Mouse (Mus musculus) lung, embryonic 16.5 days (tissue): ENCODE results near the gene 4930562C15Rik. TPM values are rescaled to one million over a fixed set of nuclear protein-coding genes. Genes with fewer than 3 reads are reported as not detected.

Source experiments
- ATAC-seq: fragments of 200-750 bp; cut with Nextera tagmentation; 2 replicates; pipeline ENCODE4 v1.8.0; 2017; ENCODE audit warnings: low read depth, mild to moderate bottlenecking, moderate library complexity
- H3K27ac ChIP-seq: fragments of 300-500 bp; sonication (generic); 2 replicates; pipeline ENCODE4 v1.5.1; 2014; ENCODE audit warnings: mild to moderate bottlenecking, control low read depth, low read length
- H3K27me3 ChIP-seq: fragments of 300-500 bp; sonication (generic); 2 replicates; pipeline ENCODE4 v1.6.1; 2014; ENCODE audit warnings: low read depth, low read length, mixed read lengths; ENCODE audit not compliant: control insufficient read depth, insufficient read depth
- H3K36me3 ChIP-seq: fragments of 300-500 bp; sonication (generic); 2 replicates; pipeline ENCODE4 v1.6.1; 2014; ENCODE audit warnings: low read length; ENCODE audit not compliant: control insufficient read depth, insufficient read depth
- H3K4me1 ChIP-seq: fragments of 300-500 bp; sonication (generic); replicated peaks from 2 replicates; pipeline ENCODE4 v1.6.1; 2014; ENCODE audit warnings: low read length, mixed read lengths; ENCODE audit not compliant: control insufficient read depth, insufficient read depth
- H3K4me2 ChIP-seq: fragments of 300-500 bp; sonication (generic); 2 replicates; pipeline ENCODE4 v1.6.1; 2014; ENCODE audit warnings: low read depth, low read length, control low read depth
- H3K4me3 ChIP-seq: fragments of 300-500 bp; sonication (generic); 2 replicates; pipeline ENCODE4 v1.5.1; 2014; ENCODE audit warnings: mild to moderate bottlenecking, low read length, control low read depth
- H3K9ac ChIP-seq: fragments of 300-500 bp; sonication (generic); 2 replicates; pipeline ENCODE4 v1.6.1; 2014; ENCODE audit warnings: low read length, control low read depth
- H3K9me3 ChIP-seq: fragments of 300-500 bp; sonication (generic); 2 replicates; pipeline ENCODE4 v1.6.1; 2016; ENCODE audit warnings: low read length; ENCODE audit not compliant: control insufficient read depth
- WGBS: fragments of 180-500 bp; shearing (Covaris S2); extraction: QIAGEN DNeasy Blood & Tissue Kit; methylation state at CpG from one replicate; pipeline ENCODE4 v1.1.7; 2014; 5-methylcytosine and 5-hydroxymethylcytosine counted together
- polyA plus RNA-seq: library from polyadenylated mRNA; unstranded; fragments of >200 nt; fragmentation: Nextera tagmentation; extraction: Ambion mirVana; gene quantifications from 2 replicates; pipeline ENCODE4 v1.2.1, GENCODE M21; 2015

4930562C15Rik gene
- polyA plus RNA-seq, 1 experiment from 2014 or later: 0.62 TPM

- 71% methylated on average over 10 of the region's 10 CpGs for WGBS
- Histone ChIP-seq H3K4me1 (peaks cover 25% of the 10 kb centered on the region), H3K4me2 (peak overlapping the region; percentile 71), H3K27ac (peak overlapping the region; percentile 98), H3K27me3 (no peaks in the 10 kb centered on the region), H3K4me3 (peak overlapping the region; percentile 96), H3K9ac (peak overlapping the region; percentile 85), H3K9me3 (no peaks in the 10 kb centered on the region), H3K36me3 (no peaks in the 10 kb centered on the region)
- no peak for ATAC-seq
Measured at GRCm38 (mm10) chr16:4881400-4882351, 46.5 kb downstream of the 4930562C15Rik start.

GRCm38 (mm10) chr16:4884930-4885329 is 49.7 kb downstream of the 4930562C15Rik start:
- Histone ChIP-seq H3K9me3 (no peaks in the 10 kb centered on the region), H3K4me1 (peaks cover 20% of the 10 kb centered on the region), H3K27me3 (no peaks in the 10 kb centered on the region), H3K36me3 (no peaks in the 10 kb centered on the region), H3K4me2 (no peak overlapping the region), H3K9ac (no peak overlapping the region), H3K4me3 (no peak overlapping the region), H3K27ac (no peak overlapping the region; the same call in 1 of the 2 replicates)
- no peak for ATAC-seq
- 96% methylated on average over 10 of the region's 10 CpGs for WGBS

- Histone ChIP-seq H3K27me3 (no peaks in the 10 kb centered on the region), H3K4me1 (peaks cover 20% of the 10 kb centered on the region), H3K4me2 (peak within 1 kb of the TSS; percentile 67), H3K27ac (peak within 1 kb of the TSS; percentile 90), H3K36me3 (no peaks in the 10 kb centered on the region), H3K9me3 (no peaks in the 10 kb centered on the region), H3K4me3 (peak within 1 kb of the TSS; percentile 92), H3K9ac (peak within 1 kb of the TSS; percentile 95)
- peak; percentile 90 for ATAC-seq
- WGBS: under 1% methylated on average over 61 of the region's 74 CpGs
Measured at GRCm38 (mm10) chr16:4885760-4886689, 50.8 kb downstream of the 4930562C15Rik start, which contains the start of gene Mgrn1. TSS of gene Mgrn1 (plus strand) at chr16:4886249.

GRCm38 (mm10) chr16:4886690-4887020 is 51.4 kb downstream of the 4930562C15Rik start:
- Histone ChIP-seq H3K9me3 (no peaks in the 10 kb centered on the region), H3K4me2 (peak overlapping the region; percentile 67), H3K27me3 (no peaks in the 10 kb centered on the region), H3K27ac (peak overlapping the region; percentile 90), H3K4me3 (peak overlapping the region; percentile 92), H3K4me1 (peaks cover 17% of the 10 kb centered on the region), H3K36me3 (no peaks in the 10 kb centered on the region), H3K9ac (peak overlapping the region; percentile 95)
- ATAC-seq: no peak; the same call in 1 of the 2 replicates
- 0% methylated on average over 8 of the region's 8 CpGs for WGBS

DNA sequence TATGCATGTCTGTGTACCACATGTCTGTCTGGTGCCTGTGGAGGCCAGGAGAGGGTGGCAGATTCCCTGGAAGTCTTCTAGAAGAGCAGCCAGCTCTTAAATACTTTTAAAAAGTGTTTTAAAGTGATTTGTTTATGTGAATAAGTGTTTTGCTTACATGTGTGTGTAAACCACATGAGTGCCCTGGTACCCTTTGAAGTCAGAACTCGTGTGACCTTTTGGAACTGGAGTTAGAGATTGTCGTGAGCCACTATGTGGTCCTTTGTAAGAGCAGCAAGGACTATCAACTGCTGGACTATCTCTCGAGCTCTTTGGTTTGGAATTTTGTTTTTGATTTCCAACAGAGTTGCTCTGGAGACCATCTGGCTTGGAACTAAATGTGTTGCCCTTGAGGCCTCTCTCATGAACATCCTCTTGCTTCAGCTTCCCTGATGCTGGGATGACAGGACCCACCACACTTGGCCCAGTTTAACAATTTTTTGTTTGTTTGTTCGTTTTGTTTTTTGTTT is 55.0 kb downstream of the 4930562C15Rik start:
- WGBS: 41% methylated on average over 4 of the region's 4 CpGs
- no peak overlapping the region for H3K4me2 ChIP-seq
- no peak for ATAC-seq

DNA sequence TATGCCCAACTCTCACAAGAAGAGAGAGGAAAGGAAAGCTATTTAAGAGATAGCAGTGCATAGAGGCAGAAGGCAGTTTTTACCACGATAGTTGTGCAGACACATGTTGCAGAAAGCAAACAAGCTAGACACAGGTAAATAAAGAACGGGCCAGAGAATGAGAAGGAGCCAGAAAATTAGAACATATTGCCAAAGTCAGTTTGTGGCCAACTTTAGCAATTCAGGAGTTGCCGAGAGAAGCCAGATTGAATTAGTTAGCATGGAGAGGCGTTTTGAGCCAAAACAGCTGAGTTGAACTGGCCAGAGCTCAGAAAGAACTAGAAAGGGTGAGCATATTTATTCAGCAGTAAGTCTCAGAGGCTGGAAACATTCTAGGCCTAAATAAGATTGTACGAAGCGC is 57.0 kb downstream of the 4930562C15Rik start:
- Histone ChIP-seq H3K4me1 (peaks cover 17% of the 10 kb centered on the region), H3K36me3 (no peaks in the 10 kb centered on the region), H3K9ac (no peak overlapping the region), H3K4me3 (no peak overlapping the region), H3K27ac (no peak overlapping the region), H3K4me2 (no peak overlapping the region), H3K27me3 (no peaks in the 10 kb centered on the region), H3K9me3 (no peaks in the 10 kb centered on the region)
- ATAC-seq: no peak
- WGBS: 80% methylated on average over 6 of the region's 6 CpGs

More for the DNA sequence above, 55.0 kb downstream of the 4930562C15Rik start:
- Histone ChIP-seq H3K27ac (no peak overlapping the region), H3K9me3 (no peaks in the 10 kb centered on the region), H3K36me3 (no peaks in the 10 kb centered on the region), H3K27me3 (no peaks in the 10 kb centered on the region), H3K4me3 (no peak overlapping the region), H3K9ac (no peak overlapping the region), H3K4me1 (peaks cover 19% of the 10 kb centered on the region)

DNA sequence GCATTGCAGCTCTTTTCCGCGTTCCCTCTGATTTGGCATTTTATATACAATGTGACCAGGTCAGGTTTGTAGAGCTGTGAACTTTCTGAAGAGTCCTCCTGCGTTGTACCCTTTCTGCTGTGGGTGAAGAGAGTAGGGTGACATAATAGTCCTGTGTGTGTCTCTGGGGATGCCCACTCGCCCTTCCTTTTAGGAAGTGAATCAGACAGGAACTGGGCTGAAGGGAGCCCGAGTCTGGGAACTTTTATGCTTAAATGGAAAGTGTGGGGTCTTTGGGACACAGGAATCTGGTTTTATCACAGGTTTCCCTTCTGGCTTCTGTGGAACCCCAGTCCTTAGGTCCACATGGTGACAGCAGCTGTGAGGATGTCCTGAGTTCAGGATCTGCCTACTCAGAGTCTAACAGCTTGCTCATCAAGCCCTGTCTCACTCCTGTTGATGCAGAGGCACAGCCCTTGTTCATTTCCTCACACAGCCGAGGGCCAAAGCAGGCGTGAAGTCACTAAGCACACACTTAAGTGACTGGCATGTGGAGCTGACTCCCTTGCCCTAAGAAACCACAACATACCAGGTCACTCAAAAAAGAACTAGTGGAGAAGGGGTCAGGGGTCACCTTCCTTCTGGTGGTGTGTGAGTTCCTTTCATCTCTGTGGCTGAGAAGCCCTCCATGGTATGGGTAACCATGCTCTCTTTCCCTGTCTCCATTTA is 59.1 kb downstream of the 4930562C15Rik start:
- Histone ChIP-seq H3K4me3 (no peak overlapping the region), H3K4me1 (peaks cover 9% of the 10 kb centered on the region), H3K4me2 (no peak overlapping the region), H3K27me3 (no peaks in the 10 kb centered on the region), H3K36me3 (no peaks in the 10 kb centered on the region), H3K9me3 (no peaks in the 10 kb centered on the region), H3K9ac (no peak overlapping the region), H3K27ac (no peak overlapping the region)
- ATAC-seq: no peak
- 61% methylated on average over 7 of the region's 7 CpGs for WGBS

DNA sequence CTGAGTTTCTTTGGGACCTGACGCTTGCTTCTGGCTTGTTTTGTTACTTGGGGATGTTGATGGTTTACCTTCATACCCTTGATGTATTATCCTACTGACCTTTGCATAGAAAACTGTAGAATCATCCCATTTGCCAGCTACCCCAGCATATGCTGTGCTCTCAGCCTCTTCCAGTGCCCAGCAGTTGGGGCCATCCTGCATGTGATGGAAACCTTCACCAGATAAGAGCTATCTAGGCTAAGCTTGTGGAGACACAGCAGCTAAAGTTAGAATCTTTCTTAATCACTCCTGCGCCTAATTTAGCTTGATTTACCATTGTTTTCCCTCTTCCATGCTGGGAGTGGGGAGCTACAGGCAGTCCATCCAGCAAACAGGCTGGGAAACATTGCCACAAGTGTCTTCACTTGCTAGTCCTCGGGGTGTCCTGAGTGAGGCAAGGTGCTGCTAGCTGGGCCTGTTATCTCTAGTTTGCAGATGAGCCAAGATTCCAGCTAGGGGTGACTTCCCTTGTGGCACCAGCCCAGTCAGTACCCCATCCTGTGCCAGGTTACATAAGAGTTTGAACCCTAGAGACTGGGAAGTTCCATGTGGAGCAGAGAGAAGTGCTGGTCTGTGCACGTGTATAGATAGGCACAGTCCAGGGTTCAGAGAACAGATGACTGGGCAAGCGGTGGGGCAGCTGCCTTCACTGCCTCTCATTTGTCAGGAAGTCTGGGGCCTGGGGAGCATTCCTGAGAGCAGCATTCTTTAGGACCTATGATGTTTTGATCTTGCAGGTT is 61.2 kb downstream of the 4930562C15Rik start:
- no peaks in the 10 kb centered on the region for H3K27me3 ChIP-seq
- H3K9me3 ChIP-seq: no peaks in the 10 kb centered on the region
- H3K4me3 ChIP-seq: no peak overlapping the region
- no peak overlapping the region for H3K27ac ChIP-seq
- ATAC-seq: no peak
- no peak overlapping the region for H3K9ac ChIP-seq
- H3K36me3 ChIP-seq: no peaks in the 10 kb centered on the region
- peaks cover 9% of the 10 kb centered on the region for H3K4me1 ChIP-seq
- 63% methylated on average over 5 of the region's 5 CpGs for WGBS
- no peak overlapping the region for H3K4me2 ChIP-seq
